Mouse (Mus musculus) cerebral cortex, adult 2 months (tissue): ENCODE results near the gene Prol1.

Experiments used
- WGBS: fragments of 180-500 bp; shearing (Covaris S2); methylation state at CpG from one replicate; pipeline ENCODE4 v1.1.7; 2018; 5-methylcytosine and 5-hydroxymethylcytosine counted together

Prol1 gene

GRCm38 (mm10) chr5:88317012-88317411 lies at the start of gene Prol1:
Gene Prol1, plus strand, starts transcription at chr5:88317312.
- 93% methylated on average over 1 of the region's 1 CpGs for WGBS

- 63% methylated on average over 1 of the region's 1 CpGs for WGBS
These were observed 48.5 kb upstream of the Prol1 start, which contains the start of gene Gm7714 for GRCm38 (mm10) chr5:88268619-88269018. Gene Gm7714, plus strand, starts transcription at chr5:88268919.

- WGBS: 69% methylated on average over 3 of the region's 3 CpGs
These were observed 5.8 kb upstream of the Prol1 start for GRCm38 (mm10) chr5:88311307-88311706.

- 65% methylated on average over 2 of the region's 2 CpGs for WGBS
These were observed 31.4 kb downstream of the Prol1 start for GRCm38 (mm10) chr5:88348533-88348932.

- WGBS: 0% methylated on average over 5 of the region's 5 CpGs
These were observed 47.7 kb downstream of the Prol1 start for GRCm38 (mm10) chr5:88364768-88365167.

DNA sequence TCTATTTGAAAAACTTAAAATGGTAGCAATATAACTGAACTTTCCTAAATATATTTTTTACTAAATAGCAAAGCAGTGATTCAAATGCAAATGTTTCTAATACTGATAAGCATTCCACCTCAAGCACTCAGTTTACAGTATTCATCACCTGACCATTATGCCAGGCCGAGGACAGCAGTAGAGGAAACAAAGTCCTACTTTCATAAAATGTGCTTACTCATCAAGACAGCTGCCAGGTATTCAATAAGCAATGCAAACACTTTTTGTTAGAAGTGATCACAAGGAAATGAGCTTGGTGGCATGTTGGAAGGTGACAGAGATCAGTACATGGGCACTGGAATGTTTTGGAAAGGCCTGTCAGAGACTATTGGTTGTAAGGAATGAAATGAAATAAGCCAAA lies 49.8 kb downstream of the Prol1 start:
- WGBS: 44% methylated on average over 1 of the region's 1 CpGs

- 73% methylated on average over 6 of the region's 6 CpGs for WGBS
These were observed 53.6 kb downstream of the Prol1 start for GRCm38 (mm10) chr5:88370578-88371232.

DNA sequence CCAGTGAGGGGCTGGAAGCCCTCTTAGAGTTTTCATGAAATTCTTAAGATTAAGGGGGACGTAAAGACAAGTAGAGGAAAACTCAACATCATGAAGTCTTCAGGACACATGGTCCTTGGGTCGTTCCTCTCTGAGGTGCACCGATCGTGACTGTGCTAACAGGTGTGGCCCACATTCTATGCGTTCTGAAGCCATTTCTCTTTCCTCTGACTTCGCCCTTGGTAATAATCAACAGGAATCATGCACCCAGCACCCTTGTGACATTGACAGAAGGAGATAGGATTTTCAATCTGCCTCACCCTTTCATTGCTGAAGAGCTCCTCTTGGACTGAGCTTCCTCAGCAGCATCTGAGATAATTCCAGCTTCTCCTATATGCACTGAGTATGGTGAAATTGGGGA lies 55.5 kb downstream of the Prol1 start:
- WGBS: 89% methylated on average over 6 of the region's 6 CpGs

DNA sequence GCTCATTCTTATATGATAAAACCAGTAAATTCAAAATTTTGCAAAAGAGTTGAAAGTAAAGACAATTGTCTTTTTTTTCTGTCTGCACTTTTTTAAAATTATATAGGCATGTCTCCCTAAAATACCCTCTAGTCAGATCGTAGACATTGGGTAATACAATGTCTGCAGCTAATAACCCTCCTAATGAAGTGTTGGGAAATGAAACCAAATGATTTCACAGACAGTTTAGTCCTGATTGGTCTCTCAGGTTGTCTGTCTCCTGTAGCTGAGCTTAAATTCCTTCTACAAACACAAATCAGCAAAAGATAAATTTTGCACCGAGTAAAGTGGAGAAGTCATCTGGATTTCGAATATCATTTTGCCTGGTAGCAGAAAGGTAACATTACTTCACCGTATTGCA lies 58.7 kb downstream of the Prol1 start, which contains the start of gene Amtn:
Gene Amtn, plus strand, starts transcription at position 301 of the 400 bp plus-strand sequence.
- WGBS: 87% methylated on average over 4 of the region's 4 CpGs
